Mouse (Mus musculus) hindlimb bud, embryonic 11.5 days (tissue): ENCODE measurements around the gene Mgll.

ENCODE experiments used
- DNase-seq: peaks from one replicate; pipeline ENCODE4 v3.0.0-alpha.2; 2012; ENCODE audit warnings: low read depth, low spot score; ENCODE audit errors: extremely low spot score

Gene Mgll

GRCm38 (mm10) chr6:88793872-88794271 is 69.7 kb downstream of the Mgll start:
- no peak for DNase-seq

DNA sequence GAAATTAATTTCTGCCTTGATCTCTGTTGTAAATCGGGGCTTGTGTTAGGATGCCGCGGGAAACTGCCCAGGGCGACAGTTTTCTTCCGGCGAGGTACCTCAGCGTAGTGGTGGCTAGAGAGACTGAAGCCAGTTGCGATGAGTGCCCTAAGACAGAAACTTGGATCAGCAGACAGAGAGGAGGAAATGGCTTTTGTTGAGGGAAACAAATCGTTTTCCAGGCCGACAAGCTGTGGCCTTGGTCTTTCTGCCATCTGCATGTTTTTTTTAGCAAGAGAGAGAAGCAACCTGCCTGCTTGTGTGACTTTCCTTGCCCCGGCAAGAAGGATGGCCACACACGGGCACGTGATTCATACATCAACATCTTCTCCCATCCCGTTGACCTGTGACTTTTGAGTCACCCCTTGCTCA is 70.4 kb downstream of the Mgll start:
- no peak for DNase-seq

DNA sequence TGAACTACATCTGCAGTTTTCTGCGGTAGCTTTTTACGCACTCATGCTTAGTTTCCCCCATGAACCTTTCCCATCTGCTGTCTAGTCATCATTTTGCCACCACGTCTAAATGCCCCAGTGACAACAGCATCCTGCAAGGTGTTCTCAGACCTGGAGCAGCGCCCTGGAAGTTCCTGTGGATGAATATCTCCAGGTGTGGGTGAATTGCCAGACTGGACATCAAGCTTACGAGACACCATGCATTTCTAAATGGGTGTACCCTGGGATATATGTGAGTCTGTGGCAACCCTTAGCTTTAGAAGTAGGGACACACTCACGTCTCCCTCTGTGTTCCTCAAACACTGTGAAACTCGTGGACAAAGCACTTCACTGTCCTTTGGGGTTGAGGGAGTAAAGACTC is 76.0 kb downstream of the Mgll start:
- DNase-seq = no peak

- no peak for DNase-seq
Measured at GRCm38 (mm10) chr6:88800735-88801134, 76.5 kb downstream of the Mgll start.

DNA sequence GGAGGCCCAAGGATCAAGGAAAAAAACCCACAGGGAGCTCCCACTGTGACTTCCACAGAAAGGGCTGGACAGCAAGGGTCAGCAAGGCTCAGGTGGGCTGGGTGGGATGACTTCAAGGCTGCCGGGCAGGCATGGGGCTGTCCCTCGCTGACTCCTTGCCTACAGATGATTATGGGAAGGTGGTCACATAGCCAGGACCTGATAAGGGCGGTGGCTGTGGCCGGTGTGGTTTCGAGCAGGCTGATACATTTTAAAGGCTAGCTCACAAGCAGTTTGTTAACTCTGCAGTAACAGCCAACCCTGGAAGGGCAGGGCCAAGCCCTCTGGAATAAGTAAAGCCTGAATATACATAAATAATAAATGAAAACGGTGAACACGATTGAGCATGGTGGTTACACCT is 78.8 kb downstream of the Mgll start:
- DNase-seq = no peak

GRCm38 (mm10) chr6:88803957-88804695 is 79.9 kb downstream of the Mgll start:
- no peak for DNase-seq

- no peak for DNase-seq
Measured at GRCm38 (mm10) chr6:88804966-88805577, 80.9 kb downstream of the Mgll start.

GRCm38 (mm10) chr6:88809091-88810037 is 85.2 kb downstream of the Mgll start:
- DNase-seq = no peak

- DNase-seq = no peak
Measured at GRCm38 (mm10) chr6:88810291-88810690, 86.1 kb downstream of the Mgll start.

GRCm38 (mm10) chr6:88811396-88811795 is 87.2 kb downstream of the Mgll start:
- DNase-seq = no peak

DNA sequence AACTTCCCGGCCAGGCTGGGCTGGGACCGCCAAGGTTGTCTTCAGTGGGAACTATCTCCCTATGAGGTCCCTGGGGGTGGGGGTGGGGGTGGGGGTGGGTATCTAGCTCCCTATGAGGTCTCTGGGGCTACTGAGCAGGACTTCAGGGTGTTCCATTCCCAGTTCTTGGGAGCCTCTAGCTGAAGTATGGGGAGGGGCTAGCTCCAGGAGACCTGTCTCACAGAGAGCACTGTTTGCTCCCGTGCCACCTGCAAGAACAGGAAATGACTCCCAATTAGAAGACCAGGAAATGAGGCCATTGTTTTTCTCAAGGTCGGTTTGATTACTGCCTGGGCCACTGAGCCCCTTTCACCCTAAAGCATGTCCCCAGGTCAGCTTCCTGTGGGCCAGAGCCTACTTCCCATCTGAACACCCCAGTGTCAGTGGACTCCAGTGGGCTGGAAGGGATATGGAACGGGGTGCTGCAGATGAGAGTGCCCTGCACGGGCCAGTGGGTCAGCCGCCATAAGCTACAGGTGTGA is 87.7 kb downstream of the Mgll start:
- DNase-seq = no peak

- no peak for DNase-seq
Measured at GRCm38 (mm10) chr6:88812886-88813285, 88.7 kb downstream of the Mgll start.

DNA sequence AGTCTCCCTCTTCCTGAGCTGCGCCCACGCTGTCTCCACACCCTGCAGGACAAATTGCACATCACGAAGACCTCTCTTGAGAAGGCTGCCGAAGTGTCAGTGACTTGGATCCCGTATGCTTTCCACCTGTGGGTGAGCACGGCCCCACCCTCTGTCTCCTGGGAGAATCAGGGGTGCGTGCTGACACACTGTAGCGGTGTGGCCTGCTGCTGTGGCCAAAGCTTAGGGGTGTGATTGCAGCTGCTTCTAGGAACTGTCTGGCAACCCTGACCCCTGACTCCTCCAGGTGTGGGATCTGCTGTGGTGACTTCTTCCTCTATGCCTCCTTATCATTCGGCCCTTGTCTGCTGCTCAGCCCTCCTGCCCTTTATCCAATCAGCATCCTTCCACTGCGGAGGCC is 89.6 kb downstream of the Mgll start:
- no peak for DNase-seq

DNA sequence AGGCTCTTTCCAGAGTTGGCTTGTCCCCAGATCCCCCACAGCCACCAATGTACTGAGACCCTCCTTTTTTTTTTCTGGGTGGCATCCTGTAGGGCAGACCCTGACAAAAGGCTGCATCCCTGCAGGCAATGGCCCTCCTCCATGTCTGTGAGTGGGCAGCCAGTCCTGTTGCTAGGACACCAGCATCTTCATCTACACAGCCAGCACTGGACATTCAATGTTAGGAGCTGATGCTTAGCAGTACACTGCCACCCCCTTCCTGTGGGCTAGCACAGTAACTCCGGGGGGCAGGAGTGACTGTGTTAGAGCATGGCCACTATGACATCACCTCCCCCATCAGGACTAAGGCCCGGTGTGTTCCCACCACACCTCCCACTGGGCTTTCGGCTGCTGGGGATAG is 90.8 kb downstream of the Mgll start:
- DNase-seq = no peak

GRCm38 (mm10) chr6:88815489-88815888 is 91.3 kb downstream of the Mgll start:
- no peak for DNase-seq

- DNase-seq = no peak
Measured at GRCm38 (mm10) chr6:88816913-88817312, 92.7 kb downstream of the Mgll start.

DNA sequence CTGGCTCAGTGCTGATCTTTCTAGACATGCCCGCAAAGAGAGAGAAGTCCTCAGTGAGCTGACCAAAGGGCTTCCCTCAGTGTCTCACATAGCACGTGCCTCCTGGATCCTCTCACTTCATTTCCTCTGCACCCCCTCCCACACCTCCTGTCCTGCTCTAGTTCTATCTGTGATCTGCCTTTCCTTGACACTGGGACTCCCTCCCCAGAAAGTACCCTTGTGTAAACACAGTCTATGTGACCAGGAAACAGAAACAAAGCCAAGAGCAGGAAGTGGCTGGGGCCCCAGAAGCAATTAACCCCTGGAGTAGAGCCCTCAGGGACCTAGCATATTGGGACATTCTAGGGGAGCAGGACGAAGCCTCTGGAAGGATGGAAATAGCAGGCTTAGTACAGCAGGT is 96.6 kb downstream of the Mgll start:
- DNase-seq = no peak

- DNase-seq = no peak
Measured at GRCm38 (mm10) chr6:88821294-88821693, 97.1 kb downstream of the Mgll start.

GRCm38 (mm10) chr6:88821901-88822300 is 97.7 kb downstream of the Mgll start:
- no peak for DNase-seq

DNA sequence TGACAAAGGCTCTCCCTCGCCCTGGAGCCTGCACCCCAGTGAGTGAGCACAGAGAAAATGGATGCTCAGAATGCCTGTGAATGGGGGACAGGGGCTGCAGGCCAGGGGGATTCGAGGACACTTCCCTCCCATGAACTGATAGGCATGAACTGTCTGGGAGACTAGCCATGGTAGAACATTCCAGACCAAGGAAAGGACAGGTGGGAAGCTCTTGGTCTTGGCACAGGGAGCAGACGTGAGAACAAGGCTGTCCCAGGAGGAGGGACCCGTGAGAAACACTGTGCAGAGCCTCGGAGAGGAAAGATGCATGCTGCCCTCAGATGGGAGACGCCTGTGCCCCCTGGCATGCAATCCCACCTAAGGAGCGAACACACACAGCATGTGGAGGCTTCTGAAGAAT is 100.0 kb downstream of the Mgll start:
- no peak for DNase-seq

DNA sequence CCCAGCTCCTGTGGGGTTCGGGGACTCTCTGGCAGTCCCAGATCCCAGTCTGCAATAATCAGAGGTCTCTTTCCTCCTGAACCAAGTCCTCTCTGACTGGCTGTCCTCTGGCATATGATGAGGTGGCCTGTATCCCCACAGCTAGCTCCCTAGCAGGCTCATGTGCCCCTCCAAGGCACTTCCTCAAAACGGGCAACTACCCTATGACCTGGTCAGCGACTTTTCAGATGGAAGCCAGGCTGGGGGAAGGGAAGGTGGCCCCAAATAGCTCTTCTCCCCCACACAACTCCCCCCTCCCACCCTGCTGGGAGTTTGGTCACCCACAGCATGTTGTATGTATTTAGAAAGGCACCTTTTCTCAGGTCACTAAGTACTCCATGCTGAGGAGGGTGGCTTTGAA is 101.9 kb downstream of the Mgll start:
- DNase-seq = no peak
